Mouse (Mus musculus) mouse trophoblast stem cell (cell line): ENCODE data around the gene Rsc1a1.

Experiments used
- in situ Hi-C, 2 experiments: fragments of 300-500 bp; cut with MseI, MboI; formaldehyde crosslinking; loops; 2 replicates in 1 of 2; 3 replicates in 1 of 2; pipeline ENCODE4 v1.15.1; 2025

The Rsc1a1 gene

GRCm38 (mm10) chr4:141694719-141695118 lies 9.3 kb upstream of the Rsc1a1 start:
- in situ Hi-C loops: no loop called here

GRCm38 (mm10) chr4:141688505-141688904 lies 3.1 kb upstream of the Rsc1a1 start:
- in situ Hi-C loops: no loop called here

- in situ Hi-C loops: no loop called here
Measured at GRCm38 (mm10) chr4:141686525-141686924, 1.1 kb upstream of the Rsc1a1 start.

- in situ Hi-C loops: no loop called here
Measured at GRCm38 (mm10) chr4:141686093-141686492, 694 bp upstream of the Rsc1a1 start.

GRCm38 (mm10) chr4:141682706-141683230 lies 2.6 kb downstream of the Rsc1a1 start:
- in situ Hi-C loops: no loop called here

- in situ Hi-C loops: no loop called here
Measured at GRCm38 (mm10) chr4:141681767-141682166, 3.6 kb downstream of the Rsc1a1 start.

- in situ Hi-C loops: no loop called here
Measured at GRCm38 (mm10) chr4:141680892-141681291, 4.5 kb downstream of the Rsc1a1 start.

- in situ Hi-C loops: no loop called here
Measured at GRCm38 (mm10) chr4:141679016-141679415, 6.4 kb downstream of the Rsc1a1 start.

- in situ Hi-C loops: no loop called here
Measured at GRCm38 (mm10) chr4:141676462-141676979, 8.9 kb downstream of the Rsc1a1 start.

- in situ Hi-C loops: no loop called here
Measured at GRCm38 (mm10) chr4:141672325-141672724, 13.1 kb downstream of the Rsc1a1 start.

GRCm38 (mm10) chr4:141671389-141671788 lies 14.0 kb downstream of the Rsc1a1 start:
- in situ Hi-C loops: no loop called here

- in situ Hi-C loops: no loop called here
Measured at GRCm38 (mm10) chr4:141669898-141670712, 15.3 kb downstream of the Rsc1a1 start.

GRCm38 (mm10) chr4:141664799-141665198 lies 20.6 kb downstream of the Rsc1a1 start, which contains the start of gene Plekhm2:
TSS of gene Plekhm2 (minus strand) at chr4:141664899.
- in situ Hi-C loops: no loop called here

- in situ Hi-C loops: no loop called here
Measured at GRCm38 (mm10) chr4:141664011-141664745, 21.2 kb downstream of the Rsc1a1 start.

GRCm38 (mm10) chr4:141663122-141663931 lies 22.1 kb downstream of the Rsc1a1 start:
- in situ Hi-C loops: no loop called here

GRCm38 (mm10) chr4:141660884-141661283 lies 24.5 kb downstream of the Rsc1a1 start:
- in situ Hi-C loops: no loop called here

- in situ Hi-C loops: no loop called here
Measured at GRCm38 (mm10) chr4:141659739-141660138, 25.7 kb downstream of the Rsc1a1 start.

GRCm38 (mm10) chr4:141658846-141659484 lies 26.4 kb downstream of the Rsc1a1 start:
- in situ Hi-C loops: no loop called here

GRCm38 (mm10) chr4:141656932-141657331 lies 28.5 kb downstream of the Rsc1a1 start:
- in situ Hi-C loops: no loop called here

- in situ Hi-C loops: no loop called here
Measured at GRCm38 (mm10) chr4:141655908-141656608, 29.3 kb downstream of the Rsc1a1 start.
